Mouse (Mus musculus): Measurements from ENCODE around the gene Csnk1d.

DNA sequence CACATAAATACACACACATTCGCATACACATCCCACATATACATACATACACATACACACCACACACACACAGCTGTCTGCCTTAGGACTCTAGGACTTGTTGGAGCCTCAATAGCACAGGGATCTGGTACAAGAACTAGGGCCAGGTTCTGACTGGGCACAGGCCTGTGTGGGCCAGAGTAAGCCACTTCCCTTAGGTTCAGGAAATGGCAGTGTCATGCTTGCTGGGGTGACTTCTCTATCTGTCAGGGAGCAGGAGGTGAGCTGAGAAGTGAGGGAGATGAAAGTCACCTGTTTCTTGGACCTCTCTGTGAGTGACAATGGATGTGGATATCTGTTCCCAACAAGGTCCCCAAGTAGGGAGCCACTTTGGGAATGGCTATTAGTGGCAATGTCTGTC, 53.2 kb downstream of the Csnk1d start:
- TF ChIP-seq USF1 (IDR thresholded peaks at IDR 0.05; ENCODE audit: low read depth), result no peak
- no peak for TF ChIP-seq CTCF (IDR thresholded peaks at IDR 0.05; ENCODE audit: control insufficient read depth, insufficient read depth, insufficient read length)
- no peak for TF ChIP-seq MAX (IDR thresholded peaks at IDR 0.05)
- no peak for TF ChIP-seq FOSL1 (IDR thresholded peaks at IDR 0.05; ENCODE audit: insufficient read depth, low read length, poor library complexity, severe bottlenecking)
- TF ChIP-seq MYOG (IDR thresholded peaks at IDR 0.05; ENCODE audit: control insufficient read depth, extremely low read depth, insufficient read length), result no peak

Data from C2C12 (cell line).